Mouse (Mus musculus) activated CD4-positive, CD25-positive, alpha-beta regulatory T cell, adult 9 weeks (primary cell): ENCODE measurements around the gene Olfr270. TPM values are rescaled to one million over a fixed set of nuclear protein-coding genes. Genes with fewer than 3 reads are reported as not detected.

ENCODE experiments used
- polyA plus RNA-seq: library from polyadenylated mRNA; unstranded; fragments of 100-300 nt; shearing (Covaris generic); gene quantifications from one replicate; pipeline ENCODE4 v1.2.1, GENCODE M21; 2017

Olfr270 gene
- polyA plus RNA-seq: not detected

GRCm38 (mm10) chr4:52964247-52964646 lies at the start of gene Olfr270:
Gene Olfr270 (plus strand): TSS chr4:52964547.

GRCm38 (mm10) chr4:52919078-52919477 lies 45.3 kb upstream of the Olfr270 start, which contains the start of gene Olfr272:
Gene Olfr272 (minus strand): TSS chr4:52919178.

GRCm38 (mm10) chr4:52989248-52989647 lies 24.9 kb downstream of the Olfr270 start, which contains the start of gene Nipsnap3a:
Gene Nipsnap3a (plus strand): TSS chr4:52989272.

GRCm38 (mm10) chr4:53011732-53012361 lies 47.5 kb downstream of the Olfr270 start, which contains the start of gene Nipsnap3b:
Gene Nipsnap3b (plus strand): TSS chr4:53011880.

Other genes with a start within 250 kb of the Olfr270 start
- not detected for gene Olfr275, start 149.9 kb upstream of the Olfr270 start, polyA plus RNA-seq
- not detected for gene Olfr273, start 105.3 kb upstream of the Olfr270 start, polyA plus RNA-seq
- not detected for gene Olfr272, start 45.4 kb upstream of the Olfr270 start, polyA plus RNA-seq
- not detected for gene Nipsnap3a, start 24.7 kb downstream of the Olfr270 start, polyA plus RNA-seq
- gene Nipsnap3b, start 47.3 kb downstream of the Olfr270 start, polyA plus RNA-seq: 82.2 TPM
- gene Abca1, start 195.3 kb downstream of the Olfr270 start, polyA plus RNA-seq: 11.5 TPM